In genomic region chr6:66399091-66399755, GRCm38 (mm10) we compare ENCODE assay signal across 11 mouse cellular contexts.
DNase-seq lines count a peak whose midpoint lies in the region; ATAC-seq and TF ChIP-seq lines count a peak whose summit lies in the region.
"Had no signal": no experiment of that assay in that cellular context is flagged by ENCODE, and none has a peak within 500 bp of the region (broad histone marks: within the 10 kb centered on the region; RNA-seq: fewer than 3 reads in every experiment).

No protein-coding gene starts in this region.

- peak; percentile 91 for ATAC-seq in hindbrain, embryonic 15.5 days (ENCODE audit: low FRiP score, low read depth)
- ATAC-seq in midbrain, postnatal 0 days (ENCODE audit: low FRiP score), result peak; percentile 60; the same call in 1 of the 2 replicates

- H3K4me3 ChIP-seq in embryonic facial prominence, embryonic 10.5 days, result no peak overlapping the region
- H3K4me3 ChIP-seq in hindbrain, embryonic 15.5 days, result no peak overlapping the region
- H3K4me3 ChIP-seq in midbrain, postnatal 0 days (ENCODE audit: low read depth, low read length), result no peak overlapping the region
- H3K4me3 ChIP-seq in heart, embryonic 10.5 days, result no peak overlapping the region
- H3K4me3 ChIP-seq: erythroblast, embryonic 14.5 days; heart, embryonic 12.5 days had no signal

- H3K36me3 ChIP-seq in embryonic facial prominence, embryonic 10.5 days (replicated peaks), result no peaks in the 10 kb centered on the region
- H3K36me3 ChIP-seq in hindbrain, embryonic 15.5 days, result no peaks in the 10 kb centered on the region
- H3K36me3 ChIP-seq in midbrain, postnatal 0 days (ENCODE audit: insufficient read depth, low read length), result no peaks in the 10 kb centered on the region
- H3K36me3 ChIP-seq in heart, embryonic 10.5 days, result no peaks in the 10 kb centered on the region
- H3K36me3 ChIP-seq: heart, embryonic 12.5 days had no signal

- peak; percentile 1 for DNase-seq in cerebellum, adult 11 months
- DNase-seq in cerebellum, adult 11-12 months, result no peak
- DNase-seq in embryonic facial prominence, embryonic 10.5 days (ENCODE audit: low spot score), result peak; percentile 32
- peak; percentile 58 for DNase-seq in midbrain, postnatal 0 days (ENCODE audit: low spot score)
- no peak for DNase-seq in B cell, adult 2 months
- DNase-seq in kidney, adult 11 months, result no peak
- DNase-seq in heart, embryonic 10.5 days (ENCODE audit: low spot score), result no peak
- DNase-seq: kidney, adult 8-10 months had no signal

- H3K4me2 ChIP-seq in hindbrain, embryonic 15.5 days, result no peak overlapping the region
- no peak overlapping the region for H3K4me2 ChIP-seq in midbrain, postnatal 0 days (ENCODE audit: low read depth, low read length, poor library complexity, severe bottlenecking)
- H3K4me2 ChIP-seq: heart, embryonic 12.5 days had no signal

- 34% methylated on average over 4 of the region's 4 CpGs for WGBS in embryonic facial prominence, embryonic 10.5 days
- WGBS in hindbrain, embryonic 15.5 days, result 13% methylated on average over 4 of the region's 4 CpGs
- 24% methylated on average over 4 of the region's 4 CpGs for WGBS in midbrain, postnatal 0 days
- 63% methylated on average over 4 of the region's 4 CpGs for WGBS in heart, embryonic 10.5 days

- TF ChIP-seq CTCF in midbrain, postnatal 0 days (IDR thresholded peaks at IDR 0.05), result no peak

- H3K27ac ChIP-seq in embryonic facial prominence, embryonic 10.5 days (replicated peaks), result no peak overlapping the region
- H3K27ac ChIP-seq in hindbrain, embryonic 15.5 days (replicated peaks), result no peak overlapping the region
- no peak overlapping the region for H3K27ac ChIP-seq in midbrain, postnatal 0 days (ENCODE audit: low read depth, low read length)
- H3K27ac ChIP-seq in heart, embryonic 10.5 days, result no peak overlapping the region

- no peaks in the 10 kb centered on the region for H3K9me3 ChIP-seq in embryonic facial prominence, embryonic 10.5 days
- H3K9me3 ChIP-seq in hindbrain, embryonic 15.5 days, result no peaks in the 10 kb centered on the region
- H3K9me3 ChIP-seq in midbrain, postnatal 0 days (ENCODE audit: low read length), result no peaks in the 10 kb centered on the region
- no peaks in the 10 kb centered on the region for H3K9me3 ChIP-seq in heart, embryonic 10.5 days
- H3K9me3 ChIP-seq: heart, embryonic 12.5 days had no signal

- peaks cover 15% of the 10 kb centered on the region for H3K4me1 ChIP-seq in embryonic facial prominence, embryonic 10.5 days
- no peaks in the 10 kb centered on the region; the same call in 1 of the 2 replicates for H3K4me1 ChIP-seq in hindbrain, embryonic 15.5 days (replicated peaks)
- H3K4me1 ChIP-seq in midbrain, postnatal 0 days (ENCODE audit: insufficient read depth, low read length), result no peaks in the 10 kb centered on the region
- H3K4me1 ChIP-seq in heart, embryonic 10.5 days, result no peaks in the 10 kb centered on the region

- H3K27me3 ChIP-seq in embryonic facial prominence, embryonic 10.5 days (replicated peaks; ENCODE audit: low read depth, poor library complexity, severe bottlenecking), result no peaks in the 10 kb centered on the region
- no peaks in the 10 kb centered on the region for H3K27me3 ChIP-seq in hindbrain, embryonic 15.5 days
- H3K27me3 ChIP-seq in midbrain, postnatal 0 days (ENCODE audit: insufficient read depth, low read length), result no peaks in the 10 kb centered on the region
- H3K27me3 ChIP-seq in heart, embryonic 10.5 days (ENCODE audit: insufficient read depth, poor library complexity, severe bottlenecking), result no peaks in the 10 kb centered on the region
- H3K27me3 ChIP-seq: heart, embryonic 12.5 days had no signal

- no peak overlapping the region for H3K9ac ChIP-seq in hindbrain, embryonic 15.5 days
- no peak overlapping the region for H3K9ac ChIP-seq in midbrain, postnatal 0 days (replicated peaks; ENCODE audit: low read length, poor library complexity, severe bottlenecking)
- H3K9ac ChIP-seq: heart, embryonic 12.5 days had no signal

Comparison
In these comparisons a context has a peak if more than half of its experiments do, and no peak if none do; other contexts are left out.
1. DNase-seq: peak in cerebellum, adult 11 months (single experiment), embryonic facial prominence, embryonic 10.5 days (single experiment) and midbrain, postnatal 0 days (single experiment); none in cerebellum, adult 11-12 months (single experiment), B cell, adult 2 months (0 of 2), kidney, adult 11 months (single experiment) and heart, embryonic 10.5 days (single experiment).